ENCODE assay signal across 15 mouse cellular contexts in genomic region chr14:77881998-77882397, GRCm38 (mm10). TPM values are rescaled to one million over a fixed set of nuclear protein-coding genes. Genes with fewer than 3 reads are reported as not detected.
"Had no signal": no experiment of that assay in that cellular context is flagged by ENCODE, and none has a peak within 500 bp of the region (broad histone marks: within the 10 kb centered on the region; RNA-seq: fewer than 3 reads in every experiment).

No protein-coding gene starts in this region.

- H3K4me1 ChIP-seq: lung, embryonic 15.5 days; midbrain, embryonic 10.5 days; midbrain, embryonic 12.5 days; neural tube, embryonic 12.5 days; stomach, embryonic 15.5 days had no signal

- H3K9me3 ChIP-seq: lung, embryonic 15.5 days; midbrain, embryonic 10.5 days; midbrain, embryonic 12.5 days; neural tube, embryonic 12.5 days; stomach, embryonic 15.5 days had no signal

- H3K27ac ChIP-seq: lung, embryonic 15.5 days; midbrain, embryonic 10.5 days; midbrain, embryonic 12.5 days; neural tube, embryonic 12.5 days; stomach, embryonic 15.5 days; stomach, postnatal 0 days had no signal

- H3K27me3 ChIP-seq: lung, embryonic 15.5 days; midbrain, embryonic 12.5 days; neural tube, embryonic 12.5 days; stomach, embryonic 15.5 days had no signal

- H3K4me3 ChIP-seq: lung, embryonic 15.5 days; midbrain, embryonic 10.5 days; midbrain, embryonic 12.5 days; neural tube, embryonic 12.5 days; stomach, embryonic 15.5 days had no signal

- DNase-seq: liver, postnatal 0 days; lung, adult 2 months; lung, postnatal 14 days; lung, postnatal 4 days; right cerebral cortex, postnatal 14 days; thymus, adult 2 months; thymus, postnatal 25 days; thymus, postnatal 4 days had no signal

- H3K36me3 ChIP-seq: lung, embryonic 15.5 days; midbrain, embryonic 10.5 days; midbrain, embryonic 12.5 days; neural tube, embryonic 12.5 days; stomach, embryonic 15.5 days had no signal

RNA-seq across cellular contexts. Expression of gene Epsti1, which starts 22.0 kb away (rescaled TPM):
- polyA plus RNA-seq: midbrain, embryonic 10.5 days; midbrain, embryonic 16.5 days had no signal
